Mouse (Mus musculus) left cerebral cortex, adult 9 months (tissue): ENCODE measurements at regions not wholly inside any gene's neighbourhood (a gene's known extent, or its start where the extent isn't known, plus 50 kb on each side); places are given as distances from the start of the nearest gene placed in this dataset.

Source experiments
- DNase-seq, 2 experiments: peaks; one replicate each; pipeline ENCODE4 v3.0.0; 2022; ENCODE audit warnings: low spot score in 2 of 2

GRCm38 (mm10) chr19:27134360-27134759, 81.9 kb upstream of the Vldlr start:
- DNase-seq: no peak

GRCm38 (mm10) chr19:27140892-27141291, 75.4 kb upstream of the Vldlr start:
- DNase-seq: no peak

DNA sequence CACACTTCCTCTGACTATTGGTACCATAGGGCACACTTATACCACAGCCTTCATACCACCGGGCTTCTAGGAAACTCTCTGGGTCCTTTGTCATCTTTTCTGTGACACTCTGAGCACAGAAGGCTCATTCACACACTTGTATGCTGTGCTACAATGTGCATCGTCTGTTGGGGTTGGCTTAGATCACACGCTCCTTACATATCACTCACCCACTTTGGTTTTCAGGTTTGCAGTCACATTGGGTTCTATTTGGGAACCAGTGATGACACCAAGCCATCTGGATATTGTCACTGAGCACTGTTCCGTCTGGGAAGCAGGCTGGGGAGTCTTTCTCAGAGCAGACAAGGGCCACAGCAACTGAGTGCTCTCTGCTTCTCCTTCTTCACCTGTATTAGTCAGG, 74.1 kb upstream of the Vldlr start:
- no peak for DNase-seq

DNA sequence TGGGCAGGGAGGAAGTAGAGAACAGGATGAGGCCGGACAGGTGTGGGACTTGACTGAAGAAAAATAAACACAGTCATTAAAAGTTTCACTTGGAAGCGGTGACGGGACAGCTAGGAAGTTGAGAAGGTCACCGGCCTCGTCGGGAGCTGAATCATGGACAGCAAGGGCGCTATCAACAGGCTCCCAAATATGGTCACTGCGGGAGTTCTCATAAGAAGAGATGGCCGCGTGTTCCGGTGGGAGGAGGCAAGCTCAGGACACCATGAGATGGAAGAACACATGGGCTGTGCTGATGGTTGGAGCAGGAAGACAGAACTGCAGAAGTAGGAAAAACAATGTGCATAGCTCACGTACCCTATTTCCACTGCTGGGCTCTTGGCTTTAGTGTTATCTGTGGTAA, 68.9 kb upstream of the Vldlr start:
- DNase-seq: no peak

GRCm38 (mm10) chr19:27148330-27148729, 68.0 kb upstream of the Vldlr start:
- DNase-seq: no peak

DNA sequence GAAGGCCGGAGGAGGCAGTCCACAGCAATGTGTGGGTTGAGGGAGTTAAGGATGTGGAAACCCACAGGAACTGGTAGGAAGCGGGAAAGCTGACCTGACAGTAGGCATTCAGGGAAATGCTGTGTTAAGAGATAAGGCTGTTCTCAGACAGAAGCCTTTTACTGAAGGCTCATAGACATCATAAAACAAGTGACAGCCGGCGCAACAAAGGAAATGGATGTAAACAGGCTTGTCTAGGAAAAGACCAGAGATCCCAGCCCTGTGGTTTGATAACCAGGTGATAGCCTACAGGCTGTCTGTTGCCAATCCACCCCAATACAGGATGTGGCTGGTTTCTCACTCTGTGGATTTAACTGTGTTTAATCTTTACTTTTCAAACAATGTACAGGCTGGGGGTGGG, 66.7 kb upstream of the Vldlr start:
- no peak for DNase-seq

GRCm38 (mm10) chr19:27161933-27162332, 54.4 kb upstream of the Vldlr start:
- DNase-seq: no peak
